Mouse (Mus musculus) liver, postnatal 0 days (tissue): ENCODE results near the gene Gm20441.

Experiments used
- CTCF ChIP-seq: sonication (generic); IDR thresholded peaks from 2 replicates; pipeline ENCODE4 v1.5.1; 2016; ENCODE audit warnings: antibody characterized with exemption, low read depth
- EP300 ChIP-seq: IDR thresholded peaks from 2 replicates; pipeline ENCODE4 v1.6.1; 2016; ENCODE audit warnings: antibody characterized with exemption, low read depth, mild to moderate bottlenecking

DNA sequence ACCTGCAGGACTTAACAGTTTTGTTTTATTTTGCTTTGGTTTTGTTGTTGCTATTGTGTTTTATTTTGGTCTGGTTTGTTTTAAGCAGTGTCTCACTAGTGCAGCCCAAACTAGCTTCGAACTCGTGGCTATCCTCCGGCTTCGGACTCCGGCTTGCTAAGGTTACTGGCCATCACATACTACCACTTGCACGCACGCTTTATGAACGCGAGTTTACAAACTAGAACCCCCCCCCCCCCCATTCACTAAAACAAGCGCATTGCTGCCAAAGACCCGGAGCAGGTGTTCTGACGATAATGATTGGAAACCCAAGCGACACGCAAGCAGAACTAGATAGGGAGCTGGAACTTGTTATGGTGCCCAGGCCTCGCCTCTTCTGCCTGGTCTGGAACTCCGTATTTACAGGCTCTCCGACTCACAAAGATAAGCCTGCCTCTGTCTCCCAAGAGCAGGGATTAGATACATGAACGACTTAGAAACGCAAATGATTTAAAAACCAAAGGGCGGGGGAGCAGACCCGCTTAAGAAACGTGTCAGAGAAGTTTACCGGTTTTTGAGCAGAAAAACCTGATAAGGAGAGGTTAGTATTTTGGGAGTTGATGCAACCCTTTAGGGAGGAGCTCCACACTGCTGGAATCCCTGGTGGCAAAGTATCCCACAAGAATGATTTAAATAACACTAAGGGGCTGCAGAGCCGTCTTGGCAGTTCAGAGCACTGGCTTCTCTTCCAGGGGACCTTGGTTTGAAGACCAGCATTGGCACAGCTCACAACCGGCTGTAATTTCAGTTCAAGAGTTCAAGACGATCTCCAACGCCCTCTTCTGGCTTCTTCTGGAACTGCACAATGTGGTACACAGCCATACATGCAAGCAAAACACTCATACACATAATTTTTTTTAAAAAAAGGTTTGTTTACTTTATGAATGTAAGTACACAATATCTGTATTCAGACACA lies 16.0 kb downstream of the Gm20441 start:
- peak; percentile 37; the same call in 1 of the 2 replicates for TF ChIP-seq EP300
- TF ChIP-seq CTCF: peak; percentile 92
